Mouse (Mus musculus) lung, adult 18-20 months (tissue): Measurements from ENCODE around the gene Plppr5.

Experiments
- DNase-seq, 2 experiments: peaks; one replicate each; pipeline ENCODE4 v3.0.0; 2022; ENCODE audit warnings: mixed read lengths in 2 of 2

Gene Plppr5

DNA sequence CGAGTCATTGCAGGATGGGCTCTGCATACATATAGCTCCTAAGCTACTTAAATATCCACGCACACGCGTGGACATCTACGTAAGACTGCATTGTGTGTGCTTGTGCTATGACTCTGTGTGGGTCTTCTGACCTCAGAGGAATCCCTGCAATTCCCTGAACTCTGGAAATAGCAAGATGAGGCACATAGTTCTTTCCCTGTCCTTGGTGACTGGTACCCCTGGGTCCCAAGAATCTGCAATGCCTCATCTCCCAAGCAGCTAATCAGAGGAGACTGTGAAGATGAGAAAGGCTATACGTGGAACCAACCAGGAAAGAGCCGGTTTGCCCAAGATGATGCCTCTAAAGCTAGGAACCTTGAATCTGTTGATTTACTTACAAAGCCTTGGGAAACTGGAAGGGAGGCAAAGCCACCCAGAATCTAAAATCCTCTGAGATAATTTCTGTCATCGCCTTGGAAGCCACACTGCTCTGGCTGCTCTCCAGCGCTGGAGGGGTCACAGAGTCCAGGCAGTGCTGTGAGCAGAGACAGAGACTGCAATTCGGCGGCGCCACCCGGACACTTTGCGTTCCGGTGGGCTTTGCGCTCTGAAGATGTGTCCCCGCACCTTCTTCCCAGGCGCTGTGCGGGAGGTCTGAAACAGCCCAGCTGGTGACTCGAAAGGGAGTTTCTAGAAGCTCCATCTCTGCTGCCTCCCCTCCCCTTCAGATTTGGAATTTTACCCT is at the start of gene Plppr5:
Plppr5 (plus strand) TSS at position 308 of the 724 bp plus-strand sequence.
- no peak for DNase-seq

DNA sequence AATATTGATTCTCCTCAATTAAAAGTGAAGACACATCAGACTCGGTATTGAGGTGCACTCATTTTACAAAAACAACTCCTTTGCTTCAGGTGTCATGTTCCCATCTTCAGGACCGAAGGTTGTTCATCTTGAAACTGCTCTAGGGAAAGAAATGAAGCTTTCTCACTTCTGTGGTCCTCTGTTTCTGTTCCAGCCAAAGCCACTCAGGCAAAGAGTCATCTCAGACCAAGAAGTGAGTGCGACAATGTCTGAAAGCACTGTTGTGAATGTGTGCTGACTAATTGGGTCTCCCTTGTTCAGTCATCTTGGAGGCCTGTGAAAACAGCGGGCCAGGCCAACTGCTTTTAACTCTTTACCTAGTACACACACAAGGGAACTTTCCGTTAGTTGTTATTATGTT is 24.7 kb upstream of the Plppr5 start:
- no peak for DNase-seq

DNA sequence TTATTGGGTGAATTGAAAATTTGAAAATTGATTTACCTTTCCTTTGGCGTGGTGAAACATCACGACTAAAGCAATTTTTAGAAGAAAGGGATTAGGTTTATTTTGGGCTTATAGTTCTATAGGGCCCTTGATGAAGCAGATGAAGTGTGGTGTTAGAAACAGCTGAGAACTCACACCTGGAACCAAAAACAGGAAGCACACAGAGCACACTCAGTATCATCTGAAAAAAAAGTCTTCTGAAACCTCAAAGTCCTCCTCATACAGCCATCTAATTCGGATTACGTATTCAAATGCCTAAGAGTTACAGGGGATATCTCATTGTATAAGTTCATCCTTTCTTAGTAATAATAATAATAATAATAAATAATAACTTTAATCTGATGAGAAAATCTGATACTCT is 24.1 kb upstream of the Plppr5 start:
- no peak for DNase-seq

DNA sequence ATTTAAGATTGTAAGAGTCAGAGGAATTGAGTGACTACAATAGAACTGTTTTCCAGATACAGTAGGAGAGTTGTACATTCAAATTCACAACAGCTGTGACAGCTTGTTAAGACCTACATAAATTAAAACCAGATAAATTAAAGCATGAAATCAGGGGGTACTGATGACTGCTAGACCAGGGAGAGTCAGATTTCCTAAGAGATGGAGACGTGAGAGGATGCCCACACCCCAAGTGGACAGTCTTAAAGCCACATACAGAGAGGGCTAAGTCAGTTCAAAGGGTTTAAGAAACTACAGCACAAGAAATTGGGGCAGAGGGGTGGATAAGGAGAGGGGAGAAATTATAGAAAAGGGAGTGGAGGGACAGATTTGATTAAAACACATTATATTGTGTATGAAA is 17.7 kb upstream of the Plppr5 start:
- no peak for DNase-seq

DNA sequence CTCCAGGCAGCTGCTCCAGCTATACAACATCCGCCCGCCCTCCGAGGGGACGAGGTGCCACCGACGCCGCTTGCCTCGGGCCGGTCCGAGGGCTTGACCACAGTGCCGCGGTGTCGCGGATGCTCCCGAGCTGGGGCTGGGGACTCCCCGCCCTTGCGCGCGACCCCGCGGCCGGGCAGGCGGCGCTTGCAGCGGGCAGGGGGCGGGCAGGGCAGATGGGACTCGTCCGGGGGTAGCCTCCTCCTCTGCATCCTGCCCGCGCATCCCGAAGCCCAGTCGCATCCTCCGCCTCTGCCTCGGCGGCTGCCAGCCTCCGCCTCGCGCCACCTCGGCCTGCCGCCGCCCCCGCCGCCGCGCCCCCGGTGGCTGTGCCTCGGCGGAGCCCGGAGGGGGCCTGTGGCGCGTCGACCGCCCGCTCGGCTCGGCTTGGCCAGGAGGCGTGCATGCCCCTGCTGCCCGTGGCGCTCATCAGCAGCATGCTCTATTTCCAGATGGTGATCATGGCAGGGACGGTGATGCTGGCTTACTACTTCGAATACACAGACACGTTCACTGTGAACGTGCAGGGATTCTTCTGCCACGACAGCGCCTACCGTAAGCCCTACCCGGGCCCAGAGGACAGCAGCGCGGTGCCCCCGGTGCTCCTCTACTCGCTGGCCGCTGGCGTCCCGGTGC is 754 bp downstream of the Plppr5 start:
- DNase-seq = no peak

DNA sequence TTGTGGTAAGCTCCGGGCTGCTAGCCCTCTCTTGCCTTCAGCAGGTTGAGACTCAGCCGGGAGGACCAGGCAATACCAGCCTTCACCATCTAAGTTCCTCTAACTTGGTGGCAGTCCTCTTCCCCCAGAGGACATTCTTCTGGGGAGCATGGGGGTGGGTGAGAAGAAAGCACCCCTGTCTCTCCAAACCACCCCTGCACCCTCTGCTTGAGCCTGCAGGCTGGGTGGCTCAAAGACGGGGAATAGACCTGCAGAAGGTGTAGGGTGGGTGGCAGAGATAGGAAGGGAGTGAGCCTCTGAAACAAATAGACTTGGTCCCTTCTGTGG is 1.3 kb downstream of the Plppr5 start:
- DNase-seq = no peak

DNA sequence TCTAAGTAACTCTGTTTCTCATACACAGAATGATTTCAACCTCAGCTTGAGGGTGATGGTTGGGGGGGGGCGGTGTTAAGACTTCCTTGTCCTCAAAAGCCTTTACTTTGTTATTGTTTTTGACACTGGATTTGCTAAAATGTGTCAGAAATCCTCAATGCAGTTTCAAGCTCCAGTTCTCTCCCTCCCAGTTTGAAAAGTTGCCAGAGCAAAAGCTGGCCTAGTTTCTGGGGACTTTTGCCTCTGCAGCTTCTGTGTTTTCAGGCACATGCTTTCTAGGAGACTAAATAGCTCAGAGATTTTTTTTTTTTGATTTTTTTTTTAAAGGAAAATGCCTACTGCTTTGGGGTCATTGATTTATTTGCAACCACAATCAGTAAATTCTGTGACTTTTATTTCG is 2.7 kb downstream of the Plppr5 start:
- no peak for DNase-seq

DNA sequence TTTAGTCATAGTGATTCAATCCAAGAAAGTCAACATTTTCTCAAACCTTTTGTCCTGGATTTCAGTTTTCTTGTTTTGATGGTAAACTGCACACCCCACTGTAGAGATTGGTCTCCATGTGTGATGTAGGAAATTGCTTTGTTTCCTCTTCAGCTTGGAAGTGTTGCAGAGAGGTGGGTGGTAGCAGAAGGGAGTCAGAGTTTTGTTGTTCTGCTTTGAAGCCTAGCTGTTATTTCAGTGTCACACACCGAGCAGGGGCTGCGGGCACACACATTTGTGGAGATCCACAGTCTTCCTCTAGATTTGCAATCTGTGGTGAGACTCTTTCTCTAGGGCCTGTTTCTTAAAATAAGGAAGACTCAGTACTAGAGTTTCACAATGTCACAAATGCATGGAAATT is 8.0 kb downstream of the Plppr5 start:
- DNase-seq = no peak

DNA sequence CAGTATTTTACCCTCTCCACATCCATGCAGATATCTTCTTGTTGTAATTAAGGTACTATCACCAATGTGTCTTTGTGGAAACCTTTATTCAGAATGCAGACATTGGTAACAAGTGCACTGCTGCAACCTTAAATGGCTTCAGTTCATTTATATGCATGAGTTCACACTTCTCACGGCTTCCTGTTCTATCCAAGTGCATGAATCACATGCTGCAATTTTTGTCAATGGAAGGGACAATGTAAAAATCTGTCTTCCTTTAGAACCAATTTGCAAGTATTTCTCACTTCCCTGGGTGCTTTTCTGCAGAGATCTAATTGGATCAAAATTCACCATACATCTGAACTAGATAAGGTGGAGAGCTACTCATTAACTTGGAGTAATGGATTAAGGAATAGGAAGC is 27.8 kb downstream of the Plppr5 start:
- DNase-seq = no peak

DNA sequence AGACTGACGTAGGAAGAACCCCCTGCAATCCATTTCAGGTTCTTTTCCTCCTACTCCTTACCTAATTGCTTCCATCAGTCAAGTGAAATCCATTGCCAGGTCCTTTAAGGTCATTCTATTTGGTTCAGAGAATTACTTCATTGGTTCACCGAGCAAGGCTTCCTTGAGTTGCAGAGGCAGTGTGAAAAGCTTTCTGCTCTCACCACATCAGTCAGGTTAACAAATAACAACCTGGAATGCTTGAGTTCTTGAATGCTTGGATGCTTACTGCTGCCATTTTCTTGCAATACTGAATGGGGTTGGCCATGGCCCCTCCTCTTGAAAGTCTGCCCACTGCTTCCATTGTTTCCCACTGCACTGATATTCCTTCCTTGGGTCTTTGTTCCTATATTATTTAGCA is 28.8 kb downstream of the Plppr5 start:
- no peak for DNase-seq

DNA sequence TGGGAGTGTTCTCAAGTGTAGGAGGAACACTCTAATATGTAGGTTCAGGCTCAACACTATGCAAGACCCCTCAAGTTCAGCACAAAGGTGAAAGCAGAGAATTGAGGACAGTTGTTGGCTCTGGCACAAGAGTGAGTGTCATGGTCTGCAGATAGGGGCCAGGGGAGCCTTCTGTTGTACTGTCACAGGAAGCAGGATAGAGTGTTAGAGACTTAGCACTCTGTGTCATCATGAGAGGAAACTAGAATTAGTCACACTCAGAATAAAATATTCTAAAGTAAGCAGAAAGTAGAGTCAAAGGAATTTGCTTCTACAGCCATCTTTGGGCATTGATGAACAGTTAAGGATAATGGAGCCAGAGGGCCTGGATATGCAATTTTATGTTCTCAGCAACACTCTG is 31.7 kb downstream of the Plppr5 start:
- no peak for DNase-seq

DNA sequence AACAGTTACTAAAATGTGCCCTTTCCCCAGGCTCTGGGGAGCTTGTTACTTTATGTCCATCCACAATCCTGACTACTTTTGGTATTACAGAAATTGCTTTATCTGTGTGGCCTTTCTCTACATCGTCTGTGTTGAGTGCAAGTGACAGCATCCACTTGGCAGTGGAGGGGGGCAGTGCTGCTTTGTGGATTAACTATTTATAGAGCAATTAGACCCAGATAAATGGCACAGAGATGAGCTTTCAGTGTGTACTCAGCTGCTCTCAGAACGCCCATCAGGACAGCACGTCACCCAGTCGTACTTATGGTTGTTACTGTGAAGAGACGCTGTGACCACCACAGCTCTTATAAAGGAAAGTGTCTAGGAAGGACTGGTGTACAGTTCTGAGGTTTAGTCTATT is 36.8 kb downstream of the Plppr5 start:
- DNase-seq = no peak

DNA sequence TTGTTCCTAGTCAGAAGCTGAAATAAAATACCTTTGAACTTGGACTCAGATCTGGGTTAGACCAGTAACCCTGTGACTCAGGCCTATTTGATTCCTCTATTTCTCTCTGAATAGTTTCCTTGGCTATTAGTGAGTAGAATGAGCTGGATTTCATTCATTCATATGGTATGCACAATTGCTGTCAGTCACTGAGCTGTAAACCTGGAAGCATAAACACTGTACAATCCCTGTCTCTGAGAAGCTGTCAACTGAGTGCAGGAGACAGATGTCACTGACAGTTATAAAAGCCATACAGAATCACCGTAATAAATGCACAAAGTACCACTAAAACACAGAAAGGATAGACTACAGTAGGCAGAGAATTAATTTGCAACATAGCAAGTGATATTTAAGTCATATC is 40.2 kb downstream of the Plppr5 start:
- DNase-seq = no peak

DNA sequence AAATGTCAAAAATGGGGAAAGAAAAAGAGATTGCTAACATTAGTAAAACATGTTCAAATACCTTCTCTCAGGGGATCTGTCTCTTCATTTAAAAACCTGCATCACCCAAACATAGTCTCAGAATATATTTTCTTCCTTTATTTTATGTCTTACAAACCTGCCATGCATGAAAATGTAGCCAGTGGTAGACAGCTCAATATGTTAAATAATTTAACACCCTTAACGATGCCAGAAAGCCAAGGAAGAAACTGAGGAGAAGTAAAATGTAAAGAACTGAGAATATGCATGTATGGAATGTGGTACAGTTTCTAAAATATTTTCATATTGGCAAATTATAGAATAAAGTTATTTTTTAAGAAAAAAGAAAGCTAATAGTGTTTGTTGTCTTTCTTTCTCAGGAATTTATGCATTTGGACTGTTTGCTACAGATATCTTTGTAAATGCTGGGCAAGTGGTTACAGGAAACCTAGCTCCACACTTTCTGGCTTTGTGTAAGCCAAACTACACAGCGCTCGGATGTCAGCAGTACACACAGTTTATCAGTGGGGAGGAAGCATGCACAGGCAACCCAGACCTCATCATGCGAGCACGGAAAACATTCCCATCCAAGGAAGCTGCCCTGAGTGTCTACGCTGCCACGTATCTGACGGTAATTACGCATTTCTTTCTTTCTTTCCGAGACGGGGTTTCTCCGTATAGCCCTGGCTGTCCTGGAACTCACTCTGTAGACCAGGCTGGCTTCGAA is 50.8 kb downstream of the Plppr5 start:
- no peak for DNase-seq

DNA sequence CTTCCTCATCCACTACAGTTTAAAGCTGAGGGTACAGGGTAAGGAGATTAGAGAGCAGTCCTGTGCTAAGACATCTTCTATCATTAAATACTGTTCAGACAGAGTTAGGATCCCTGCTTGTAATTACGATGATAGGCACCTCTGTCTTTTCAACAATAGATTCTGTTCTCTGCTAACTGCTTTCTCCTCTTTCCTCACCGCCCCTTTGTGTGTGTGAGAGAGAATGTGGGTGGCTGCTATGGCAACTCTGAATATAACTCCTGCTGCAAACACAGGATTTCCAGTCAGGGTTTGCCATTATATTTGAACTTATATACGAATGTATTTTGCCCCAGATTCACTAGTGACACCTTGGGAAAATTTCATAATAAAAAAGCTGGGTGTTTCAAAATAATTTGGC is 54.2 kb downstream of the Plppr5 start:
- DNase-seq = no peak

DNA sequence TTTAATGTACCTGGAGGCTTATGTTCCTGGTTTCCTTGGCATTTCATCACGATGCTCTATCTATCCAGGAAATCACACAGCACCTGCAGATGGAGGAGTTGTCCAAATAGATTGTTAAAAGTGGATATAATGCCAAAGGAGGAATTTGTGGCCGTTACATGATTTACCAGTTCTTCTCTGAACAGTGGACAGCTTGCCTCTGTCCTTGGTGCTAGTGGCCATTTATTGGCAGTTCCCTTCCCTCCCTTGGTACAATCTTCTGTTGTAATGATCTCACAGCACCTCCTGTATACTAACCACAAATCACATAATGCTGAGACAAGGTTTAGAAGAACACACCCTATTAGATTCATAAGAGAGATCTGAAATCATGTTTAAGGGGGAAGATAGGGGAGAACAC is 55.7 kb downstream of the Plppr5 start:
- DNase-seq = no peak

DNA sequence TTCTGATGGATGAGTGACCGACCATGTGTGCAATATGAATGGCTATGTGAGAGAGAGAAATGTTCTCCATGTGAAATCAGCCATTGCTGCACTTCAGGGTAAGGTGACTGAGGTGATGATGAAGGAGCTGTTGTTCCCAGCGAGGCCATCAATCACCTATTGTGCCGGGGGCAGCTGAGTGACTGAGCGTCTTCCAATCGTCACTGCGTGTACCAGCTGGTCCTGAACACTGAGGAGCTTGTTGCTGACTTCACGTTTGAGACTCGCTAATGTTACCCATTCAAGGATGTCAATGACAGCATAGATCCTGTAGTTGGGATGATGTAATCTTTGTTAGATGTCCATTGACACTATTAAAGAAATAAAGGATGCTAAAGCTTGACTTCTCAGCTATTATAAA is 74.0 kb downstream of the Plppr5 start:
- no peak for DNase-seq

DNA sequence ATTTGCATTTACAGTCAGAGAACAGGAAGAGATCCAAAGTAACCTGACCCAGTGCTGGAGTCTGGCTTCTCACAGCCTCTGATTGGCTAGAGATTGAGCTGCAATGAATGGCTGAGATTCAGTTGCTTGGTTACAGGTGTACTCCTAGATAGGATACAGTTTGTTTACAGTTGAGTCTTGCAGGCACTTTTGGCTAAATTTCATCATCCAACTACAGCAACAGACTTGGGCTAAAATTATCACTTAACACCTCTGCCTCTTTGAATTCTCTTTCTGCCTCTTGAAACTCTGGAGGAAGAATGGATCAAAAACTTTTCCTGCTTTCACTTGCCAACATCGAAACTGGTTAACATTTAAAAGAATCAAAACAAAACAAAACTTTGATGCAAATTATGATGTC is 89.7 kb downstream of the Plppr5 start:
- no peak for DNase-seq

DNA sequence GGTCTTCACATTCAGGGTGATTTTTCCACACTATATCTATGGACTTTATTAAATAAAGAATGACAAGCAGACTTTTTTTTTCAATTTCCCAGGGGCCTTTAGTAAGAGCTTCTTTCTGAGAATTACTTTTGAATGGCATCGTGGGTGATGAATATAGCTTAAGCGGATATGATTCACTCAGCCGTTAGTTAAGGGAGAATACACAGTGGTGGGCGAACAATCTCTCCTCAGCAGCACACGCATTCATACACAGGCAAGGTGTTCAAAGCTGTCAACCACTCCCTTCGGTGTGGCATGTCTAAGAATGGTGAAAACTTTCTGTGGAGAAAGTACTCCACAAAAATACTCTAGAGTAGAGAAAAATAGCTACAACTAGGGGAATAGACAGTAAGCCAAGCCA is 104.6 kb downstream of the Plppr5 start:
- DNase-seq = no peak

DNA sequence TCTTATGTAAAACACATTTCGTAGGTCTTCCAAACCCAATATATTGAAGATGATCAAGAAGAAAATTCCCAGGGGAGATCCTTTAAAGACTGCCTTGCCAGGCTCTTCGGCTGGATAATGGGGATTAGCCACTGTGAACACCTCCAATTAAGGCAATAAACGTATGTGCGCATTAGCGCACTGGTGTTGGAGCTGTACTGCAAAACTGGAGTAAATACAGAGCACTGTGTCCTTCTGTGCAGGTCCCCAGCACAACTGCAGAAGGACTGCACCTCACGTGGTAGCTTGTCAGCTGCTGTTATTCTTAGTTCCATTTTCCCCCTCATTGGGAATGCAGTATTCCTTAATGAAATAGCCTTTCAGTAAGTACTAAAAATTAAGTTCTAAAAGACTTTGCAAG is 110.0 kb downstream of the Plppr5 start:
- DNase-seq = no peak

DNA sequence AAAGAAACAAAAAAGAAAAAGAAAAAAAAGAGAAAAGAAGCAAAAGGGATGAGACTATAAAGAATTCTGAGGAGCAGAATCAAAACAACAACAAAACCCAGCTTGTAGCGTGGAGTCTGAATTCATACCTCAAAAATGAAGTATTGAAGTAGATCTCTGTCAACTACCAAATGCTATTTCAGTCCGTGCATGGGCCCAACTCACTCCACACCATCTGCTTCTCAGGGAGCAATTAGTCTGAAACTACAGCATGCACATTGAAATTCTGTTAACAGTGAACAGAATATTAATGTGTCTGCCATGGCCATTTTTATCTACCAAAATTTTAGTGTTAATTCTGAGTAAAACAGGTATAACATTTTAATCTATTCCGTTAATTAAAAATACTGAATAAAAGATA is 111.4 kb downstream of the Plppr5 start:
- no peak for DNase-seq

DNA sequence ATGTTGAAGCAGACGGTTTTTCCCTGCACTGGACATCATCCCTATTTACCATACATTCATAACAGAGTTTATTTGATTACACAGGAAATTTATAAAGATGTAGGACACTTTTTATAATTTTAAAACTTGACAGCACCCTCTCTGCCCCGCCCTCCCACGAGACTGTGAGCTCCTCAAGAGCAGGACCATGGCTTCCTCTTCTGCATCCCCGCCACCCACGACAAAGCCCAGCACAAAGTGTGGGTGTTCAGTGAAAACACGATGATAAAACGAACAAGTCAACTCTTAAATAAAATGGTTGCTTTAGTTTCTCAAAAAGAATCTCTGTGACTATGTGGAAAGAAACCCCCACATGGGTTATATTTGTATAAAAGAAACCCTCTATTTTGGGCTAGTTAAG is 112.0 kb downstream of the Plppr5 start:
- DNase-seq = no peak

DNA sequence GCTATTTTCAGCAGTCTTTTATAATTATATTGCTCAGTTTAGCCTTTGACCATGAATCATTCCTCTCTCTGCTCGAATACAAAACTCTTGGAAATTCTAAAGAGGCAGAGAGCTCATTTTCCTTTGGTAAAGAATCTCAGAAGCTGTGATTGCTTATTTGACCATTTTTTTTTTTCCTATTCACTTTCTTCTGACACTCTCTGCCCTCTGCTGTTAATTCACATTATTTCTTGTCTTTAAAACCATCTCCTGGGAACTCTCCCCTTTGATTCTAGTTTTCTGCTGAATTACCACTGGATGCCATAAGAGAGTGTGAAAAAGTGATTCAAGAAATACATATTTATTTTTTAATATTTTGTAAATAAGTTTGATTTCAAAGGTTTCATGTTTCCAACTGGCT is 120.1 kb downstream of the Plppr5 start:
- no peak for DNase-seq

DNA sequence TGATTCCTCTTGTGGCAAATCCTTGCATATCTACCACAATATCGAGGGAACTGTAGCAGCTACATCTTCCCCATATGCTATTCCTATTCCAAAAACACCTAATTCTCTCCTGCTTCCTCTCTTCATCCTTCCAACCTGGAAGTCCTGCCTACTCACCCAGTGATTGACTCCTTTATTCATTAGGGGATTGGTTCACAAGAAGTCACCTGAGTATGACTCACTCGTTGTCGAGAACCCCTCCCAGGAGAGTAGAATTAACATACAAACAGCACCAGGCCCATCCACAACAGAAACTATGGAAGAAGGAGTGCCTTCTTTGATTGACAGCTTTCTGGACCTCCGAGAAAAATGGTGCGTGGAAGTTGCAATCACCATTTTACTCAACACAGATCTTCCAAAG is 121.7 kb downstream of the Plppr5 start:
- no peak for DNase-seq
